Mouse (Mus musculus): Measurements from ENCODE around the gene Atp5g1.

Atp5g1 gene

DNA sequence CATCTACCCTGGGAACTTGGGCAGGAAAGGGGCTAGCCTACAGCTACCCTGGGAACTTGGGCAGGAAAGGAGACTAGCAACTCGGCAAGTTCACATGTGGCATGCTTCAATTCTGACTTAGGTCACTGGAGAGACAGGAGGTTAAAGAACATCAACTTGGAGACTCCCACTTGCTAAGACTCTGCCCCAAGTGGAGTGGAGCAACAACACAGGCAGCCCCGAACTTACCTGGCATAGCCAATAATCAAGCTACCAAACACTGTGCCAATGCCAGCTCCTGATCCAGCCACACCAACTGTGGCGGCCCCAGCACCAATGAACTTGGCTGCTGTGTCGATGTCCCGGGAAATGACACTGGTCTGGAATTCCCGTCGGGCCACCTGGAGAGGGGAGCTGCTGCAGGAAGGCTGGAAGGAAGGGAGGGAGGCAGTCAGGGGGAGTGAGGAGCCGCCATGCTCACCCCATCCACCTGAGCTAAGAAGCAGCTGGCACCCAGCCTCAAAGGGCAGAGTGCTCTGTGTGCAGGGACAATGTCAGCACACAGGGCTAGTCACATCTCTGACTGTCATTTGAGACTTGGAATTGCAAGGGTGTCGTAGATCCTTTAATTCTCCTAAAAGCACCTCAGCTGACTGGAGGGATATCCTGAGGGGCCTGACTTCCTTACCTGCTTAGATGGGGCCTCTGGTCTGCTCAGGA is 2.0 kb downstream of the Atp5g1 start:
- DNase-seq (ENCODE audit: low read depth, low spot score), result no peak

DNA sequence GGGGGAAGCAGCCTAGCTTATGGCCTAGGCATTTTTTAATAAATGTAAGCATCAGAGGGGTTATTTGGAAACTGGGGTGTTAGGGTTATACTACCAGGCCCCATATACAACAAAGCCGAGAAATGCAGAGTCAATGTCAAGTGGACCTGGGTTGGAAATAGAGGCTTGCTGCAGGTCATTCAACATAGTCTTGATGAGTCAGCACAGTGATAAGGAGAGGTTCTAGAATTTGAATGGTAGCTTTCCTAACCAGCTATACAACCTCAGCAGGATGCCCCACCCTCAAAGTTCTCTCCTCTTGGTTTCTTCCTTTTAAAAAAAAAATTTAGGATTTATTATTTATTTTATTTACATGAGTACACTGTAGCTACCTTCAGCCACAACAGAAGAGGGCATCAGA is 4.5 kb downstream of the Atp5g1 start:
- DNase-seq (ENCODE audit: low read depth, low spot score), result no peak

DNA sequence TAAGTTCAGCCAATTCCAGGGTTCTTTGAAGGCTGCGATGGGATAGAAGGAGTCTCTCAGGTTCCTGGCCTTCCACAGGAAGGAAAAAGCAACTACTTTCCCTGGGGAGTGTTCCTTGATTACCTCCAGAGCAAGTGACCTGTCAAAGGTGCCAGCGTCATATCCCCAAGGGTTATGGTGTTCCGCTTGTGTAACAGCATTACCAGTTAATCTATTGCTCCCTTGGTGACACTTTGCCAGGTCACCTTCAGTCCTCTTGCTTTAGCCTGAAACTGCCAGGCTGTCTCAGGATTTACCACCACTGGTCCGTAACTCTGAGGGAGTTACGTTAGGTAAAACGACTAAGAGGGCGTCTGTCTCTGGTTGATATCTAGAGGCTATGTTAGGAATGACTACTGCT is 5.1 kb downstream of the Atp5g1 start:
- DNase-seq (ENCODE audit: low read depth, low spot score), result no peak

DNA sequence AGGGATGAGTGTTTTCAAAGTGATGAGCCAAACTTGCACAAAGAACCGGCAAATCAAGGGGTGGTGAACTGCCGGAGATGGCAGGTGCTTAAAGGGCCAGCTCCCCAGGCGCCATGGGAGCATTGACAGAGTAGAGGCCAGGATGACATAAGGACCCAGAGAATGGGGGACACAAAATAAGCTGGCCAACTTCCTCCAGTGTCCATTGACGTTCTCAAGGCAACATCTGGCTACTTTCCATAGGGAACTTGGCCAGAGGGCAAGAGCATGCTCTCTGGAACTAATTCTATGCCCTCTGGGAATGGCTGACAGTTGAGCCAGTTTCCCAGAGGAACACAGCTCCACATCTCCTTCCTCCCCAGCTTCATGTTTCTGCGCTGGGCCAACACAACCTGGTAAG is 7.2 kb downstream of the Atp5g1 start:
- DNase-seq (ENCODE audit: low read depth, low spot score), result no peak

DNA sequence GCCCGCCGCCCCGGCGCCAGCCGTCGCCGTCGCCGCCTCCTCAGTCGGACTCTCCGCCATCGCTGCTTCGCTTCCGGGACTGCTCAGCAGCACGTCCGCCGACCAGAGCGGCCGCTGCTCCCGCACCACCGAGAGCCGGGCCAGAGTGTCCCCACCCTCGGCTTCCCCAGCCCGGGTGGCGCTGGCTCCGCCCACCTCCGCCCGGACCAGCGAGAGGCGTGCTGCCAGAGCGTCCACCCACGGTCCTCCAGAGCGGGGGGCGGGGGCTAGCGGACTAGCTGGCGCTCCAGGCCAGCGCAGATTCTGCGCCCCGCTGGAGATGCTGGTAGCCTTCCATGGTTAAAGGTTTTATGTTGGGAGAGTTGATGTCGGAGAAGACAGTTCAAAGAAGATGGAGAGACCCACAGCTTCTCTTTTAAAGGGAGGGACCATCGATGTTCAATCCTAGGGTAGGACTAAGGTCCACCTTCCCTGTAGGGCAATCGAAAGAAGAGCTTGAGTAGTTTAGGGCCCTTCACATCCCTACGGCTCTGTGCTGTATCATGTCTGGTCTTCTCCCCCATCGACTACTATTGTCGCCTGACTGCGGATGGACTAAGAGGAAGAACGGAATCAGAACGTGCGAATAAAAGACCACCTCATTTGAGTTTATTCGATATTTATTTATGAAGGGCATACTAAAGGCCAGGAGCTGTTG is 10.1 kb downstream of the Atp5g1 start, which contains the start of gene Ube2z:
Gene Ube2z (minus strand): TSS at position 174 of the 697 bp plus-strand sequence.
- DNase-seq (ENCODE audit: low read depth, low spot score), result peak; percentile 95

DNA sequence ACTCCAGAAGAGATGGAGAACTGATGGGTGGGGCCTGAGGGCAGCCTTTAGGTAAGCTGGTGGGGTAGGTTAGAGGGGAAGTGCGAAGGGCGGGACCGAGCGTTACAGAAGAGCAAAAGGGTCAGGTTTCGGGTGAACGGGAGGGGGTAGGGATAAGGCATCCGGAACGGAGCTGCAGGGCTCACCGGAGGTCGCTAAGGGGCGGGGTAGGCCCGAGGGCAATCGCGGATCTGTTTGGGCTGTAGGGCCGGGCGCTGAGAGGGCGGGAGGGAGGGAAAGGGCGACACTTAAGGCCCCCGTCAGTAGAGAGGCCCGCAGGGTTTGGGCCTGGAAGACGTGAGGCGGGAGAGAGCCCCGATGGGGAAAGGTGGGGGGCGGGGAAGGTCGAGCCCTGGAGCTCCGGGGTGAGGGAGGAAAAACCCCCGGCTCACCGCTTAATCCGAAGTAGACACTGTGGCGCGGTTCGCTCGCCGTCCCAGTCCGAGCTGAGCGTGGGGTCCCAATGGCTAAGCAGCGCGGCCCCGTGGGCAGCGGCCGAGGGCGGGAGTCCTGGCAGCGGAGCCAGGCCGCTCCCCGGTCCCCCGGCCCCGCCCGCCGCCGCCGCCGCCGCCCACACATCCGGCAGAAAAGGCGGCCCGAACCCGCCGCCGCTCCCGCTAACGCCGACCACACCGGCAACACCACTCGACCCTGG is 10.8 kb downstream of the Atp5g1 start:
- DNase-seq (ENCODE audit: low read depth, low spot score), result peak; percentile 50

DNA sequence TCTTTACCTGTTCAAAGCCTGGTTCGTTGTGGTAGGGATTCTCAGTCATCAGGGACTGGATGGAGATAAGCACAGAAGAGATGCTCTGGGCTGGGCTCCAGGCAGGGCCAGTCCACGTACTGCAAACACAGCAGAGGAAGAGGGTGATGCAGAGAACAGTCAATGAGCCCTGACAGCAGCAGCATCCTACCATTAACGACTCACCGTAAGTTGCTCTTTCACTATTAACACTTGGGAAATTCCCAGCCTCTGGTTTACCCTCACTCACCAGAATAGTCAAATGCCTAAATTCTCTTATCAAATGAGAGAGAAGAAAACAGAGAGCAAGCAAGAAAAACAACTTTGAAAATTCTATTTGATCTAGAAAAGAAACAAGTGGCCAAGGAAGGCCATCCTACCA is 17.2 kb downstream of the Atp5g1 start:
- no peak for DNase-seq (ENCODE audit: low read depth, low spot score)

DNA sequence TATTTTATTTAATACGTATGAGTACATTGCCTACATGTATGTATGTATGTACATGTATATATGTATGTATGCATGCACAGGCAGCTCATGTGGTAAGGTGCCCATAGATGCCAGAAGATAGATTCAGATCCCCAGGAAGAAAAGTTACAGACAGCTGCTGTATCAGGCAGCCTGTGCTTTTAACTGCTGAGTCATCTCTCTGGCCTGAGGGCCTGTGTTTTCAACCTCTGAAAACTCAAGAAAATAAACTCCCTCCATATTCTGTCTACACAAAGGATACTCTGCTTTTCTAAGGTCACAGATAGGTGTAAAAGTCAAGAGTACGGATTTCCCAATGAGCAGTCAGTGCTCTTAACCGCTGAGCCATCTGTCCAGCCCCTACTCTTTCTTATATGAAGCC is 24.6 kb downstream of the Atp5g1 start:
- DNase-seq (ENCODE audit: low read depth, low spot score), result no peak

DNA sequence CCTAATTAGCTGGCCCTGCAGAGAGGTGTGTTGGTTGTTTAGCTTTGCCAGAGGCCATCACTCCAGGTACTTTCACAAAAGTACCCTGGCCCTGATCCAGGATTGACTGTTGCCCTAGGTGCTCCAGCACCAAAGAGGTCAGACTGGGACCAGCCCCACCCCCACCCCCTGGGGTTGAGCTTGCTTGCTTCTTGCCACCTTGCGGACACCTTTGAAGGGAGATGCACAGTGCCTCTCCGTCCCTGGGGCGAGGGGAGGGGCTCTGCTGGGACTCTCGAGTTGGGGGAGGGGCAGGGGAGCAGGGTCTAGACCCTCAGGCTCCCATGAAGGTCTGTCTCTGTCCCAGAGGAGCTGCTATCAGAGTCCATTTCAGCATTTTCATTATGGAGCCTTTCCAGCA is 25.5 kb downstream of the Atp5g1 start:
- DNase-seq (ENCODE audit: low read depth, low spot score), result no peak

DNA sequence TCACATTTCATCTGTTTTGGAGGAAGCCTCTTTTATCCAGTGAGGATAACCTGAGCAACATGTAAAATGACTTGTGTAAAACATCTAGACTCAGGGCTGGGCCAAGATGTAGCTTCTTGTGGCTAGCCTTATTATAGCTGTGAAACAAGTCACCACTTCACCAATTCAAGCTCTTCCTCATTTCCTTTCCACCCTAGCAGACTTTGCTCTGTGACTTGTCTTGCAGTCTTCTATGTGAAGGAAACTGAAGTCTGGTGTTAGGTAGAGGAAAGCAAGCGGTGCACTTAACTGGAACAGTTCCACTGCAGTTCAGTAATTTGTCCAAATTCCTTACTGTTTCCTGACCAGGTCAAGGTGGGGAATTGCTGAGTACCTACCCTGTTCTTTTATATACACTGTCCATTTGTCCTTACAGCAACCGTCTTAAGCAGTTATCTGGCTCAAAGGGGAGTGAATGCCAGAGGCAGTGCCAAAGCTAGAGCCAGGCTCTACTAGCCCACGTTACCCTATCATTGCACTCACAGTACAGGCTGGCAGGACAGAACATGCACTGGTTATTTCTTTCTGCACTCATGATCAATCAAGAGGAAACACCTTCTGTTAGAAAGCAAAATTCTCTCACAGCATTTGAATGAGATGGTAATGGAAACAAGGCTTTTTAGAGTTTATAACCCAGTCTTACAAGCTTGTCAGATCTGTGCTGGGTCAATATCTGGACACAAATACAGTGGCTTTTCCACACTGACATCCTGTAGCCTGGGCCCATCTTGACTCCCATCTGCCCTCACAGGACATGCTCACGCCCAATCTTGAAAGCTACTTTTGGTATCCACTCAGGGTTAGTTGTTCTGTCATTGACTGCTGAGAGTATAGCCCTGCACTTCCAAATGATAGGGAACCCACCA is 27.7 kb downstream of the Atp5g1 start:
- no peak for DNase-seq (ENCODE audit: low read depth, low spot score)

DNA sequence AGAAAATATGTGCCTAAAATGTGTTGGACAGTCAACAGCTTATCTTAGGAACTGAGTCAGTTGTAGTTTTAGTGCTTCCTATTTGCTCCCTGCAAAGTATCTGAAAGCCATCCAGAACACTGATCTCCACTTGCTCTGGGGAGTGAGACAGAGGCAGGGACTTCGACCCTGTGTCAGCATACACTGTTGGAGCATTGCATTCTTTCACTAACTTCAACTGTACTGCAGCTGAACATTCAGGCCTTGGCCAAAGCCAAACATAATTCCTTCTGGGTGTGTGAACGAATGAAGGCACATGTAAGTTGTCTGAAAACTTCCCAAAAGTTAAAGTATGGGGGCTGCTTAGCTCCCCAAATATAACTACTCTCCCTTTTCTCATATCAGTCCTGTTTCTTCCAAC is 28.7 kb downstream of the Atp5g1 start:
- no peak for DNase-seq (ENCODE audit: low read depth, low spot score)

DNA sequence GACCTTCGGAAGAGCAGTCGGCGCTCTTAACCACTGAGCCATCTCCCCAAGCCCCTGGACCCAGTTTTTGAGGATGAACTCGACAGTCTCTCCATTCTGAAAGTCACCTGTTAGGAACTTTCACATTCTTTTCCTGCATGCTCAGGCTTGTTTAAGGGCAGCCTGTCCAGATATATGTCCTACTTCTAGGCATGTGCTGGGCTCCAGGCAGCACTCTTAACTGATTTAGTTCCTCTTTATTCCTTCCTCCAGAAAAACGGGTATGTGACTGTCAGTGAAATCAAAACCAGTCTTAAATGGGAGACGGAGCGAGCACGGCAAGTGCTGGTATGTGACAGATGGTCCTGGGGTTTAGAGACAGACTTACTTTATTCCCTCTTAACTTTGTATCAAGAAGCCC is 29.4 kb downstream of the Atp5g1 start:
- DNase-seq (ENCODE audit: low read depth, low spot score), result no peak

DNA sequence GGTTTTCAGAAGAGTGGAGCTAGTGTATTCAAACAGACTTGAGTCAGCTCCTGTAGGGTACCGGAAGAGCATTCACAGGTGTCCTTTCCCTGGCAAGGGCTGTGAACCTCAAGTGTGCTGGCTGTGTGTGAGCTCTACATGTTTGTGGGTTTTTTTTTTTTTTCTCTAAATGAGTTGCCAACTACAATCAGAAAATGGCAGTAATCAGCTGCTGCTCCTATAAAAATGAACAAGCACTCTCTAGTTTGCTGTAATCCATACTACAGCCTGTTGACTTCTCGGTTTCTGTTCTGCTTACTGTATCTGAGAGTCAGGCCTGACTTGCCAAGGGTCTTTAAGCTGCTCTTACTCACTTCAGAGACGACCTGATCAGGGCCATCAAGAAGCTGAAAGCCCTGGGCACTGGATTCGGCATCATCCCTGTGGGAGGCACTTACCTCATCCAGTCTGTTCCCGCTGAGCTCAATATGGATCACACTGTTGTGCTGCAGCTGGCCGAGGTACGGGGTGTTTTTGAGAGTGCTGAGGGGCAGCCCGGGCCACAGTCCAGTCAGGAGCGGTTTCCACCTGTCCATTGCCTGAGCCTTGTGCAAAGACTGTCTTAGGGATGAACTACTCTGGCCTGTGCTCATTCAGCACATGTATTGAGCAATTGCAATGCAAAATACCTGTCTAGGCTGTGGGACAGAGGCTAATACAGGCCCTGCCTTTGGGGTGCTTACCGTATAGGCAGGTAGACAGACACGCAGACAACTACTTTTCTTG is 30.5 kb downstream of the Atp5g1 start:
- DNase-seq (ENCODE audit: low read depth, low spot score), result no peak

DNA sequence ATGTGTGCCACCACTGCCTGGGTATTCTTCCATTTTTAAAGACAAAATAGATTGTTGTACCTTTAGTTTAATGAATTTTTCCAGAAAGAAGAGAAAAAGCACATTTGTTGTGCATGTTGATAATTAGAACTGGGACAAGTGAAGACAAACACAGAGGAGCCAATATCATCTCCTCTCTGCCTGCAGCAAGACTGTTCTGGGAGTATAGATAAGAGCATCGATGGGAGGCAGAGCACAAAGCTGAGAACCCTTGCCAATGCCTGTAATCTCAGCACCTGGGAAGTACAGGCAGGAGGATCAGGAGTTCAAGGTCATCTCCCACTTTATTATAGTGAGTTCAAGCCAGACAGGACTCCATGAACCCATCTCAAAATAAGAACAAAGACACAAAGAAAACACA is 36.9 kb downstream of the Atp5g1 start:
- DNase-seq (ENCODE audit: low read depth, low spot score), result no peak

DNA sequence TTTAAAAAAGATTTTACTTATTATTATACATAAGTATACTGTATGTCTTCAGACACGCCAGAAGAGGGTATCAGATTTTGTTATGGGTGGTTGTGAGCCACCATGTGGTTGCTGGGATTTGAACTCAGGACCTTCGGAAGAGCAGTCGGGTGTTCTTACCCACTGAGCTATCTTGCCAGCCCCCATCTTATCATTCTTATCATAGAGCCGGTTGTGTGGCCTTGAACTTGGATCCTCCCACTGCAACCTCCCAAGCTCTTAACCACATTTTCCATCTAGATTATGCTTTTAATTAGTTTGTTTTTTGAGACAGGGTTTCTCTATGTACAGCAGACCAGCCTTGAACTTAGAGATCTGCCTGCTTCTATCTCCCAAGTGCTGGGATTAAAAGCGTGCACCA is 38.0 kb downstream of the Atp5g1 start:
- DNase-seq (ENCODE audit: low read depth, low spot score), result no peak

DNA sequence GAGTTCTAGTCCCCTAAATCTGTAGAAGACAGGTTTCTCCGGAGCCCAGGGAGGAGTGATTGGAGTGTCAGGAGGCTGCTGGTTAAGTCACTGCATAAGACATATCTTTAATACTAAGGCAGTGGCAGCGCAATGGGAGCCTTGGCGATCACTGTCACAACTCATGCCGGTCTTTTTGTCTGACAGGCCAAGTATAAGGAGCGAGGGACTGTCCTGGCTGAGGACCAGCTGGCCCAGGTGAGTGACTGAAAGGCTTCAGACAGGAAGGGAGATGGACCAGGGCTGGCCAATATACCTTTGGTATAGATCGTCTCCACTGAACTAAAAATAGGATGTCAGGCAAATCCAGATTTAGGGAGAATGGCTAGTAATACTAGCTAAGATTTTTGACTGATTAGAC is 40.3 kb downstream of the Atp5g1 start:
- no peak for DNase-seq (ENCODE audit: low read depth, low spot score)

DNA sequence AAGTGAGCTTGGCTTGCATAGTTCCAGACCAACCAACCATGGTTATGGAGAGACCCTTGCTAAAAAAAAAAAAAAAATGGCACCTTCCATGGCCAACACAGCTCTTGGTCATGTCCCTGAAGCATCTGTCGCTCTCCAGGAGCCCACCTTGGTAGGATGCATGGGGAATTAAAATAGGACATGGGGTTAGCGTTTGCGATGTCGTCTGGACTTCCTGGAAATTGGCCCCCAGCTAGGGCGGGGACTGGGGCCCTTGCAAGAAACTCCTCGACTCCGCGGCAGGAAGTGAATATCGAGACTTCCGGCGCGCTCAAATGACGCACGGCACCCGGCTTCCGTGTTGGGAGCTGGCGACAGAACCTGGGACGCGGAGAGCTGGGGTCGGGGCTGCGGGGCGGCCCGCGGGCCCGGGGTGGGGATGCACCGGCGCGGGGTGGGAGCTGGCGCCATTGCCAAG is 40.8 kb downstream of the Atp5g1 start, which contains the start of gene Snf8:
Gene Snf8 (plus strand): TSS at position 290 of the 457 bp plus-strand sequence.
- peak; percentile 91 for DNase-seq (ENCODE audit: low read depth, low spot score)

DNA sequence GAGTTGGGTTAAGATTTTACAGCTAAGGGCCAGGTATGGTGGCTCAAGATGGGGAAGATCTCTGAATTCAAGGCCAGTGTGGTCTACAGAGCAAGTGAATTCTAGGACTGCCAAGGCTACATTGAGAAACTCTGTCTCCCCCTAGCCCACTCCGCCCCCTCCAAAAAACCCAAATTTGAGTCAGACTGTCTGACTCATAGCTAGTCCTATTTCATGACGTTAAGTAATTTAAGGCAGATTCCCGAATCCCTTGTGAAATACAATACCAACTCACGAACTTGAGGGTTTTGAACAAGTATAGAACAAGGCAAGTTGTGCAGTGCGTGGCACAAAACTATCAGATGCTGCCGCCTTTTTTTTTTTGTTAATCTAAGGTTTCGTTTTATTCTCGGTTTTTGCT is 41.4 kb downstream of the Atp5g1 start:
- no peak for DNase-seq (ENCODE audit: low read depth, low spot score)

DNA sequence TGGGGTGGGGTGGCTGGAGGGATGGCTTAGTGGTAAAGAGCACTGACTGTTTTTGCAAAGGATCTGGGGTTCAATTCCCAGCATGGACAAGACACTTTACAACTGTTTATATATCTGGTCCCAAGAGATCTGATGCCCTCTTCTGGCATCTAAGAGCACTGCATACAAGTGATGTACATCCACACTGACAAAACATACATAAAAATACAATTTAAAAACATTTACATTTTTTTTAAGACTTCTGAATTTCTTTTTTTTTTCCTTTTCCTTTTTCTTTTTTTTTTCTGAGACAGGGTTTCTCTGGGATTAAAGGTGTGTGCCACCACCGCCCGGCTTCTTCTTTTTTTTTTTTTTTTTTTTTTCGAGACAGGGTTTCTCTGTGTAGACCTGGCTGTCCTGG is 42.2 kb downstream of the Atp5g1 start:
- DNase-seq (ENCODE audit: low read depth, low spot score), result peak; percentile 52

DNA sequence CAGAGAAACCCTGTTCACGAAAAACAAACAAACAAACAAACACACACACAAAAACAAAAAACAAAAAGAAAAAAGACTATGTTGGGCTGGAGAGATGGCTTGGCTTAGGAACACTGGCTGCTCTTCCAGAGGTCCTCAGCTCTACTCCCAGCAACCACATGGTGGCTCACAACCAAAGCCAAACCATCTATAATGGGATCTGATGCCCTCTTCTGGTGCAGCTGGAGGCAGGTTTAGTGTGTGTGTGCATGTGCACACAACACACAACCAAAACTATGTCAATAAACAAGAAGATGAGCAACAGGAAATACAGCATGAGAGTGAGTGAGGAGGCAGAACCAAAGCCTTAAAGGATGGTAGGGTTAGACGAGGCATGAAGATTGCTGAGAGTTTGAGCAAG is 43.8 kb downstream of the Atp5g1 start:
- DNase-seq (ENCODE audit: low read depth, low spot score), result no peak

DNA sequence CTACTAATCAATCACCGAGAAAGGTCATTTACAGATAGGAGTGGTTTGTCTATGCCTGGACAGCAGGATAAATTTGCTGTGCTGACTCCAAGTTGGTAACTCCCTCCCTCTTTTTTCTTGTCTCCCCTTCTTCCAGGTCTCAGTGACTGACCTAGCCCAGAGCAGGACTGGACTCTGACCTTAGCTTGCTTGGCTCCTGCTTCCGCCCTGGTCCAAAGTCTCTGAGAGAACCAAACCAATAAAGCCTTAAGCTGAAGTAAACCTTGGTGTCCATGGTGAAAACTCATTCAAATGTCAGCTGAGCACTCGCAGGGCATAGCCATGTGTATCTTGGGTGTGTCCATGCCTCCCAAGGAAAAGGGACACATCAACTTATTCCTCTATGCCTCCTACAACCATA is 44.9 kb downstream of the Atp5g1 start:
- no peak for DNase-seq (ENCODE audit: low read depth, low spot score)
